ENCODE assay signal across 20 mouse cellular contexts in genomic region chr6:120982314-120982713, GRCm38 (mm10).
DNase-seq lines count a peak whose midpoint lies in the region; ATAC-seq and TF ChIP-seq lines count a peak whose summit lies in the region.
"Had no signal": no experiment of that assay in that cellular context is flagged by ENCODE, and none has a peak within 500 bp of the region (broad histone marks: within the 10 kb centered on the region; RNA-seq: fewer than 3 reads in every experiment).

No protein-coding gene starts in this region.

- no peaks in the 10 kb centered on the region for H3K27me3 ChIP-seq in heart, embryonic 11.5 days (ENCODE audit: control insufficient read depth, insufficient read depth, low read length)
- no peaks in the 10 kb centered on the region for H3K27me3 ChIP-seq in limb, embryonic 12.5 days
- no peaks in the 10 kb centered on the region for H3K27me3 ChIP-seq in limb, embryonic 10.5 days (ENCODE audit: low read depth, poor library complexity, severe bottlenecking)
- no peaks in the 10 kb centered on the region for H3K27me3 ChIP-seq in stomach, postnatal 0 days (ENCODE audit: control insufficient read depth, insufficient read depth, low read length)
- H3K27me3 ChIP-seq: embryonic facial prominence, embryonic 12.5 days; forebrain, embryonic 13.5 days; forebrain, embryonic 15.5 days had no signal

- no peak overlapping the region for H3K27ac ChIP-seq in heart, embryonic 11.5 days (ENCODE audit: low read depth, low read length)
- H3K27ac ChIP-seq in limb, embryonic 12.5 days: no peak overlapping the region
- H3K27ac ChIP-seq in limb, embryonic 10.5 days: no peak overlapping the region
- H3K27ac ChIP-seq in stomach, postnatal 0 days (replicated peaks): no peak overlapping the region
- H3K27ac ChIP-seq: embryonic facial prominence, embryonic 10.5 days; embryonic facial prominence, embryonic 12.5 days; forebrain, embryonic 13.5 days; forebrain, embryonic 15.5 days had no signal

- no peak overlapping the region for H3K9ac ChIP-seq in heart, embryonic 11.5 days (ENCODE audit: low read depth, low read length)
- 0 out of 2 replicates have a peak overlapping the region, but pooled peaks have one; percentile 1 for H3K9ac ChIP-seq in limb, embryonic 12.5 days (replicated peaks)
- no peak overlapping the region for H3K9ac ChIP-seq in stomach, postnatal 0 days (ENCODE audit: low read length)
- H3K9ac ChIP-seq: embryonic facial prominence, embryonic 12.5 days; forebrain, embryonic 13.5 days; forebrain, embryonic 15.5 days; forebrain, postnatal 0 days had no signal

- TF ChIP-seq CTCF in stomach, postnatal 0 days (IDR thresholded peaks at IDR 0.05; ENCODE audit: low read depth): no peak

- peak; percentile 93 for DNase-seq in heart, adult 11 months
- no peak for DNase-seq in limb, embryonic 10.5 days (ENCODE audit: low spot score)
- peak; percentile 25 to 44 for DNase-seq in natural killer cell, adult 2 months (ENCODE audit: low spot score in 2 of 2)
- no peak for DNase-seq in stomach, postnatal 0 days (ENCODE audit: low spot score)
- DNase-seq in layer of hippocampus, postnatal 36 days: no peak
- DNase-seq: adrenal gland, adult 2 months; adrenal gland, postnatal 25 days; cerebellum, adult 11 months; cerebellum, adult 2 months; cerebellum, adult 9-10 months; cerebellum, postnatal 14 days; cerebellum, postnatal 36 days; forebrain, postnatal 0 days had no signal

- no peaks in the 10 kb centered on the region for H3K9me3 ChIP-seq in heart, embryonic 11.5 days (replicated peaks; ENCODE audit: control insufficient read depth, low read length)
- no peaks in the 10 kb centered on the region for H3K9me3 ChIP-seq in limb, embryonic 12.5 days
- H3K9me3 ChIP-seq in limb, embryonic 10.5 days (replicated peaks): no peaks in the 10 kb centered on the region
- no peaks in the 10 kb centered on the region for H3K9me3 ChIP-seq in stomach, postnatal 0 days (ENCODE audit: control insufficient read depth, low read length)
- H3K9me3 ChIP-seq: embryonic facial prominence, embryonic 10.5 days; embryonic facial prominence, embryonic 12.5 days; forebrain, embryonic 13.5 days; forebrain, embryonic 15.5 days had no signal

- ATAC-seq in heart, embryonic 11.5 days (replicated peaks; ENCODE audit: insufficient number of reproducible peaks, low FRiP score, low TSS enrichment): no peak
- no peak for ATAC-seq in limb, embryonic 12.5 days (ENCODE audit: insufficient number of reproducible peaks, insufficient read depth, low FRiP score, low TSS enrichment, low read depth)
- peak; percentile 43 for ATAC-seq in granulocyte monocyte progenitor cell, adult 5-6 weeks (replicated peaks; ENCODE audit: poor library complexity, severe bottlenecking)
- ATAC-seq in stomach, postnatal 0 days (ENCODE audit: low FRiP score, low TSS enrichment): no peak
- ATAC-seq: forebrain, embryonic 13.5 days; forebrain, embryonic 15.5 days; forebrain, postnatal 0 days had no signal

- peaks cover 23% of the 10 kb centered on the region for H3K4me1 ChIP-seq in heart, embryonic 11.5 days (ENCODE audit: control insufficient read depth, insufficient read depth, low read length)
- H3K4me1 ChIP-seq in limb, embryonic 12.5 days (replicated peaks): peaks cover 14% of the 10 kb centered on the region
- H3K4me1 ChIP-seq in limb, embryonic 10.5 days: peaks cover 14% of the 10 kb centered on the region
- no peaks in the 10 kb centered on the region for H3K4me1 ChIP-seq in stomach, postnatal 0 days (replicated peaks; ENCODE audit: control insufficient read depth, insufficient read depth)
- H3K4me1 ChIP-seq: forebrain, embryonic 15.5 days had no signal

- TF ChIP-seq EP300 in stomach, postnatal 0 days (optimal IDR thresholded peaks at IDR 0.05): no peak

- H3K4me2 ChIP-seq in heart, embryonic 11.5 days: no peak overlapping the region
- no peak overlapping the region for H3K4me2 ChIP-seq in limb, embryonic 12.5 days
- H3K4me2 ChIP-seq in stomach, postnatal 0 days (replicated peaks; ENCODE audit: low read depth): no peak overlapping the region
- H3K4me2 ChIP-seq: embryonic facial prominence, embryonic 12.5 days; forebrain, embryonic 13.5 days; forebrain, embryonic 15.5 days had no signal

- peaks cover 16% of the 10 kb centered on the region for H3K36me3 ChIP-seq in heart, embryonic 11.5 days (ENCODE audit: control insufficient read depth, insufficient read depth, low read length)
- H3K36me3 ChIP-seq in limb, embryonic 12.5 days: peaks cover 30% of the 10 kb centered on the region
- H3K36me3 ChIP-seq in limb, embryonic 10.5 days: peaks cover 23% of the 10 kb centered on the region
- no peaks in the 10 kb centered on the region for H3K36me3 ChIP-seq in stomach, postnatal 0 days (ENCODE audit: control insufficient read depth, insufficient read depth, low read length)
- H3K36me3 ChIP-seq: embryonic facial prominence, embryonic 12.5 days had no signal

- H3K4me3 ChIP-seq in heart, embryonic 11.5 days (ENCODE audit: low read depth, low read length): no peak overlapping the region
- no peak overlapping the region for H3K4me3 ChIP-seq in limb, embryonic 12.5 days (replicated peaks)
- no peak overlapping the region for H3K4me3 ChIP-seq in limb, embryonic 10.5 days
- no peak overlapping the region for H3K4me3 ChIP-seq in stomach, postnatal 0 days (ENCODE audit: low read depth, low read length)
- H3K4me3 ChIP-seq: embryonic facial prominence, embryonic 10.5 days; embryonic facial prominence, embryonic 12.5 days; forebrain, embryonic 13.5 days; forebrain, embryonic 15.5 days had no signal

- WGBS in heart, embryonic 11.5 days (ENCODE audit: insufficient replicate concordance): 94% methylated on average over 13 of the region's 13 CpGs
- WGBS in limb, embryonic 12.5 days: 94% methylated on average over 13 of the region's 13 CpGs
- WGBS in limb, embryonic 10.5 days: 96% methylated on average over 13 of the region's 13 CpGs
- WGBS in stomach, postnatal 0 days: 90% methylated on average over 13 of the region's 13 CpGs

Comparison
In these comparisons a context has a peak if more than half of its experiments do, and no peak if none do; other contexts are left out.
1. DNase-seq: peak in heart, adult 11 months (single experiment) and natural killer cell, adult 2 months (2 of 2); none in limb, embryonic 10.5 days (single experiment), stomach, postnatal 0 days (single experiment) and layer of hippocampus, postnatal 36 days (0 of 2).